Mouse (Mus musculus) lung, adult 18-20 months (tissue): ENCODE data around the gene Dnaaf5.

Experiments
- DNase-seq, 2 experiments: peaks; one replicate each; pipeline ENCODE4 v3.0.0; 2022; ENCODE audit warnings: mixed read lengths in 2 of 2

Dnaaf5 gene

GRCm38 (mm10) chr5:139143890-139144289 is 6.1 kb upstream of the Dnaaf5 start:
- no peak for DNase-seq

- no peak for DNase-seq
These were observed 4.3 kb upstream of the Dnaaf5 start for GRCm38 (mm10) chr5:139145726-139146125.

- DNase-seq, result no peak
These were observed 3.4 kb upstream of the Dnaaf5 start for GRCm38 (mm10) chr5:139146476-139147075.

GRCm38 (mm10) chr5:139147178-139148078 is 2.6 kb upstream of the Dnaaf5 start:
- no peak for DNase-seq

- DNase-seq, result no peak
These were observed 884 bp upstream of the Dnaaf5 start for GRCm38 (mm10) chr5:139149006-139149672.

- DNase-seq, result peak; percentile 24 to 37
These were observed 594 bp downstream of the Dnaaf5 start for GRCm38 (mm10) chr5:139150603-139151031.

GRCm38 (mm10) chr5:139160899-139161298 is 10.9 kb downstream of the Dnaaf5 start:
- no peak for DNase-seq

GRCm38 (mm10) chr5:139161632-139162031 is 11.6 kb downstream of the Dnaaf5 start:
- DNase-seq, result no peak

- DNase-seq, result no peak
These were observed 16.8 kb downstream of the Dnaaf5 start for GRCm38 (mm10) chr5:139166781-139167361.

- no peak for DNase-seq
These were observed 17.5 kb downstream of the Dnaaf5 start for GRCm38 (mm10) chr5:139167548-139167947.

GRCm38 (mm10) chr5:139171929-139172328 is 21.9 kb downstream of the Dnaaf5 start:
- DNase-seq, result no peak

GRCm38 (mm10) chr5:139174141-139174540 is 24.1 kb downstream of the Dnaaf5 start:
- no peak for DNase-seq

- DNase-seq, result peak; percentile 58 to 73
These were observed 24.8 kb downstream of the Dnaaf5 start for GRCm38 (mm10) chr5:139174556-139175547.

GRCm38 (mm10) chr5:139178895-139179631 is 29.0 kb downstream of the Dnaaf5 start:
- peak; percentile 65 to 73 for DNase-seq

GRCm38 (mm10) chr5:139183131-139183530 is 33.1 kb downstream of the Dnaaf5 start:
- no peak for DNase-seq

- no peak for DNase-seq
These were observed 33.6 kb downstream of the Dnaaf5 start for GRCm38 (mm10) chr5:139183601-139184000.

- no peak for DNase-seq
These were observed 34.9 kb downstream of the Dnaaf5 start for GRCm38 (mm10) chr5:139184897-139185296.

- no peak for DNase-seq
These were observed 39.7 kb downstream of the Dnaaf5 start for GRCm38 (mm10) chr5:139189726-139190125.

- DNase-seq, result no peak
These were observed 40.9 kb downstream of the Dnaaf5 start for GRCm38 (mm10) chr5:139190958-139191357.

GRCm38 (mm10) chr5:139198779-139199178 is 48.8 kb downstream of the Dnaaf5 start:
- DNase-seq, result peak in 1 of 2 experiments; percentile 30

- DNase-seq, result no peak
These were observed 49.6 kb downstream of the Dnaaf5 start for GRCm38 (mm10) chr5:139199636-139199994.
